ENCODE assay signal across 8 mouse cellular contexts in the genomic region with DNA sequence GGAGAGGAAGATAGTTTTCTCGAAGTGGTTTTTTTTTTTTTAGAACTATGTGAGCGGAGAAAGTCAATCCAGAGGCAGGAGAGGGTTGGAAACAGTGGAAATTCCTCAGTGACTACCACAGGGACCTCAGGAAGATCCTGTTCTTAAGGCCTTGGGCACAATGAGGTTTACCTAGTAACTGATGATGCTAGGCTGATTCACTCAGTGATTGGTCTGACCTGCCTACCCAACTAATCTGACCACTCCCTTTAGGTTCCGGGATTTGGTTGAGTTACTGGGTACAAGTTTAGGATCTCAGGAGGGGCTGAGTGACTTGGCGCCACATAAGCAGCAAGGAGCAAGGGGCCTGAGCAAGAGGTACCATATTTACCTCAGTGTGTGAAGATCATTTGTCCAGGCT. TPM values are rescaled to one million over a fixed set of nuclear protein-coding genes. Genes with fewer than 3 reads are reported as not detected.
DNase-seq lines count a peak whose midpoint lies in the region; ATAC-seq and TF ChIP-seq lines count a peak whose summit lies in the region.

A gene (plus strand): TSS at position 150 of the 400 bp plus-strand sequence.

- no peak within 1 kb of the TSS for H3K4me2 ChIP-seq in forebrain, embryonic 14.5 days (ENCODE audit: low read length)
- H3K4me2 ChIP-seq in forebrain, embryonic 15.5 days (replicated peaks): no peak within 1 kb of the TSS
- no peak within 1 kb of the TSS for H3K4me2 ChIP-seq in stomach, postnatal 0 days (replicated peaks; ENCODE audit: low read depth)

- H3K27ac ChIP-seq in forebrain, embryonic 14.5 days (ENCODE audit: low read depth, low read length): no peak within 1 kb of the TSS
- H3K27ac ChIP-seq in forebrain, embryonic 15.5 days (replicated peaks): no peak within 1 kb of the TSS
- no peak within 1 kb of the TSS for H3K27ac ChIP-seq in stomach, postnatal 0 days (replicated peaks)

- no peak for TF ChIP-seq CTCF in stomach, postnatal 0 days (IDR thresholded peaks at IDR 0.05; ENCODE audit: low read depth)

- intact Hi-C loops in left cerebral cortex, postnatal 36 days (cut with DNase I): no loop called here

- no peaks in the 10 kb centered on the region for H3K36me3 ChIP-seq in forebrain, embryonic 14.5 days (ENCODE audit: control insufficient read depth, insufficient read depth, low read length)
- no peaks in the 10 kb centered on the region for H3K36me3 ChIP-seq in forebrain, embryonic 15.5 days
- no peaks in the 10 kb centered on the region for H3K36me3 ChIP-seq in stomach, postnatal 0 days (ENCODE audit: control insufficient read depth, insufficient read depth, low read length)

- peak; percentile 45 for DNase-seq in forebrain, embryonic 14.5 days (ENCODE audit: low spot score)
- DNase-seq in spleen, adult 18-20 months: peak; percentile 38 to 65
- no peak for DNase-seq in spleen, postnatal 10 days (ENCODE audit: low spot score in 2 of 2)
- DNase-seq in gonadal fat pad, adult 2 months (ENCODE audit: low read depth): no peak
- DNase-seq in lung, adult 18-20 months: peak; percentile 69 to 81
- peak; percentile 67 for DNase-seq in stomach, postnatal 0 days (ENCODE audit: low spot score)
- no peak for DNase-seq in left cerebral cortex, postnatal 36 days (ENCODE audit: low spot score in 2 of 2)

- no peaks in the 10 kb centered on the region for H3K9me3 ChIP-seq in forebrain, embryonic 14.5 days (replicated peaks; ENCODE audit: control insufficient read depth, low read length)
- no peaks in the 10 kb centered on the region for H3K9me3 ChIP-seq in forebrain, embryonic 15.5 days
- no peaks in the 10 kb centered on the region for H3K9me3 ChIP-seq in stomach, postnatal 0 days (ENCODE audit: control insufficient read depth, low read length)

- 60% methylated on average over 4 of the region's 4 CpGs for WGBS in forebrain, embryonic 14.5 days
- 53% methylated on average over 4 of the region's 4 CpGs for WGBS in forebrain, embryonic 15.5 days
- WGBS in stomach, postnatal 0 days: 46% methylated on average over 4 of the region's 4 CpGs

- no peak within 1 kb of the TSS for H3K9ac ChIP-seq in forebrain, embryonic 14.5 days (ENCODE audit: low read length)
- no peak within 1 kb of the TSS for H3K9ac ChIP-seq in forebrain, embryonic 15.5 days (replicated peaks)
- no peak within 1 kb of the TSS for H3K9ac ChIP-seq in stomach, postnatal 0 days (ENCODE audit: low read length)

- H3K4me3 ChIP-seq in forebrain, embryonic 14.5 days (ENCODE audit: low read depth, low read length): no peak within 1 kb of the TSS
- H3K4me3 ChIP-seq in forebrain, embryonic 15.5 days: no peak within 1 kb of the TSS
- H3K4me3 ChIP-seq in stomach, postnatal 0 days (ENCODE audit: low read depth, low read length): no peak within 1 kb of the TSS

- no peaks in the 10 kb centered on the region for H3K4me1 ChIP-seq in forebrain, embryonic 14.5 days (ENCODE audit: control insufficient read depth, insufficient read depth, low read length)
- no peaks in the 10 kb centered on the region for H3K4me1 ChIP-seq in forebrain, embryonic 15.5 days
- H3K4me1 ChIP-seq in stomach, postnatal 0 days (replicated peaks; ENCODE audit: control insufficient read depth, insufficient read depth): no peaks in the 10 kb centered on the region

- H3K27me3 ChIP-seq in forebrain, embryonic 14.5 days (replicated peaks; ENCODE audit: control insufficient read depth, insufficient read depth, low read length): no peaks in the 10 kb centered on the region
- no peaks in the 10 kb centered on the region for H3K27me3 ChIP-seq in forebrain, embryonic 15.5 days
- no peaks in the 10 kb centered on the region for H3K27me3 ChIP-seq in stomach, postnatal 0 days (ENCODE audit: control insufficient read depth, insufficient read depth, low read length)

- no peak for ATAC-seq in forebrain, embryonic 14.5 days
- ATAC-seq in forebrain, embryonic 15.5 days (replicated peaks): no peak
- ATAC-seq in stomach, postnatal 0 days (ENCODE audit: low FRiP score, low TSS enrichment): peak; percentile 87

- no peak for TF ChIP-seq EP300 in stomach, postnatal 0 days (optimal IDR thresholded peaks at IDR 0.05)

RNA-seq across cellular contexts. Expression of the gene that starts here (rescaled TPM):
- polyA plus RNA-seq in forebrain, embryonic 14.5 days (2014; fragmentation: Nextera tagmentation; extraction: Ambion mirVana): 0.66 and 1.2 TPM in 2 replicates
- polyA plus RNA-seq in forebrain, embryonic 15.5 days (2015; fragmentation: Nextera tagmentation; extraction: Ambion mirVana): 0.88 and 0.91 TPM in 2 replicates
- 87.5 and 107 TPM in 2 replicates for polyA plus RNA-seq in gonadal fat pad, adult 2 months (2012; rRNA removed)
- polyA plus RNA-seq in stomach, postnatal 0 days (2015; fragmentation: Nextera tagmentation; extraction: Ambion mirVana): 2.1 and 2.6 TPM in 2 replicates
- total RNA-seq in left cerebral cortex, postnatal 36 days (2021): 1 to 10 TPM in 1 of 2 experiments, under 1 TPM in 1; 0.94 to 1.1 TPM

Comparison
In these comparisons a context has a peak if more than half of its experiments do, and no peak if none do; other contexts are left out.
1. RNA of the gene that starts here (polyA plus RNA-seq): 87.5 to 107 TPM in gonadal fat pad, adult 2 months; 2.1 to 2.6 TPM in stomach, postnatal 0 days, 0.66 to 1.2 TPM in forebrain, embryonic 14.5 days and 0.88 to 0.91 TPM in forebrain, embryonic 15.5 days; every median in the first group is over 10 times any median in the second.
2. DNase-seq: peak in forebrain, embryonic 14.5 days (single experiment), spleen, adult 18-20 months (2 of 2), lung, adult 18-20 months (2 of 2) and stomach, postnatal 0 days (single experiment); none in spleen, postnatal 10 days (0 of 2), gonadal fat pad, adult 2 months (single experiment) and left cerebral cortex, postnatal 36 days (0 of 2).